Mouse (Mus musculus): ENCODE results near the gene Hao2. TPM values are rescaled to one million over a fixed set of nuclear protein-coding genes. Genes with fewer than 3 reads are reported as not detected.

The Hao2 gene
- polyA plus RNA-seq, 1 experiment from 2014 or later = not detected

DNA sequence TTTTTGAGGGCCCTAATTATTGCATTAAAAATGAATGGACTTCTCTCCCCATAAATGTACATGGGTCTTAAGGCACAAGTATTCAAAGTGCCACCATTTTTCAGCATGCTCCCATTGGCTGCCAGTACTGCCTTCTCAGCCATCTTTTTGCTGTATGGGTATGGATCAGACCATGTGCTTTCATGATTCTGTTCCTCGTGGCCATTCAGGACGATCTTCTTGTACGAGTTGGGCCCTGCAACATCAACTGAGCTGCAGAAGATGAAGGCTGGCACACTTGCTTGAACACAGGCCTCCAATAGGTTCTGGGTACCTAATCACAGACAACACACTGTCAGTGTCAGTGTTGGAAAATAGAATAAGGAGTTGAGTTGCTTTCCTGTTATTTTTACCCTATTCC, 40.0 kb downstream of the Hao2 start:
- WGBS = 91% methylated on average over 3 of the region's 3 CpGs
- ATAC-seq (ENCODE audit: insufficient read depth, low FRiP score, low TSS enrichment) (no peak), DNase-seq (ENCODE audit: low spot score) (no peak)
- no peaks in the 10 kb centered on the region for H3K4me1 ChIP-seq (ENCODE audit: control insufficient read depth, insufficient read depth, low read length)
- no peaks in the 10 kb centered on the region for H3K9me3 ChIP-seq (ENCODE audit: control insufficient read depth, low read length)
- no peak overlapping the region for H3K9ac ChIP-seq (ENCODE audit: low read length)
- no peaks in the 10 kb centered on the region for H3K36me3 ChIP-seq (ENCODE audit: control insufficient read depth, insufficient read depth, low read length)
- no peak overlapping the region for H3K4me3 ChIP-seq (ENCODE audit: low read depth, low read length)
- H3K27me3 ChIP-seq (ENCODE audit: control insufficient read depth, insufficient read depth, low read length) = no peaks in the 10 kb centered on the region
- no peak overlapping the region for H3K4me2 ChIP-seq (ENCODE audit: low read depth)
- no peak overlapping the region for H3K27ac ChIP-seq (ENCODE audit: low read depth, low read length)

DNA sequence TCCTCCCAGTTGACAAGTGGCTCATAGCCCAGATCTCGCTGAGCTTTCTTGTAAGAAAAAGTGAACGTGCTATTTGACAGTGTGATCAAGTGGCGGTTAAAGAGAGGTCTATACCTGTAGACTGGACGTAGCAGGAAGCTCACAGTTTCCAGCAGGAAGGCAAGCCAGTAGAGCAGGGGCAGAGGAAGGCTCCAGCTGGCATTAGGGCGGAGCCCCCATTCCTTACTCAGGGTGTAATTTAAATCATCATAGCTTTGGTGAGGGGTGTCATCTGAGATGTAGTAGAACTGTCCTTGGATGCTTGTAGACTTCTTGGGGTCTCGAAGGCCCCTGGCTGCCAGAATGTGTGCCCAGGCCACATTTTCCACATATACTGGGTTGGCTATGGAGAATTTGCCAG, 40.4 kb downstream of the Hao2 start:
- DNase-seq (ENCODE audit: low spot score) (no peak), ATAC-seq (ENCODE audit: insufficient read depth, low FRiP score, low TSS enrichment) (no peak)
- no peak overlapping the region for H3K9ac ChIP-seq (ENCODE audit: low read length)
- WGBS = 89% methylated on average over 6 of the region's 6 CpGs
- H3K4me3 ChIP-seq (ENCODE audit: low read depth, low read length) = no peak overlapping the region
- H3K27ac ChIP-seq (ENCODE audit: low read depth, low read length) = no peak overlapping the region
- H3K4me2 ChIP-seq (ENCODE audit: low read depth) = no peak overlapping the region
- no peaks in the 10 kb centered on the region for H3K27me3 ChIP-seq (ENCODE audit: control insufficient read depth, insufficient read depth, low read length)
- H3K36me3 ChIP-seq (ENCODE audit: control insufficient read depth, insufficient read depth, low read length) = no peaks in the 10 kb centered on the region
- H3K4me1 ChIP-seq (ENCODE audit: control insufficient read depth, insufficient read depth, low read length) = no peaks in the 10 kb centered on the region
- H3K9me3 ChIP-seq (ENCODE audit: control insufficient read depth, low read length) = no peaks in the 10 kb centered on the region

DNA sequence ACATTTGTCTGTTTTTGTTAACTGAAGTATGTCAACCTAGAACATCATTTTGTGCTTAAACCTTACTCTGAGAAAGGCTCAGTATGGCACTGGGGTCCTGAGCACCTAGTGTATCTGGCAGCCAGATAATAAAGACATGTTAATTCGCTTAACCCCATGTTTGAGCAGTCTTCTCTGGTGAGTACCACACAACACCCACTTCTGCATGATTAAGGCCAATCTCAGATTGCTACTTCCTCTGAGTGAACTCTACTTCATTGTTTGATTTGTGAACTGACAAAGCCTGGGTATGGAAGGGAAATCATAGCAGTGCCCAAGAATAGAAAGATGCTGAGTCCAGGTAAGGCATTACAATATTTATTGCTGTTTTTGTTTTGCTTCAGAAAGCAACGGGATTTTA, 41.2 kb downstream of the Hao2 start:
- Histone ChIP-seq H3K27ac (ENCODE audit: low read depth, low read length) (no peak overlapping the region), H3K4me1 (ENCODE audit: control insufficient read depth, insufficient read depth, low read length) (no peaks in the 10 kb centered on the region), H3K36me3 (ENCODE audit: control insufficient read depth, insufficient read depth, low read length) (no peaks in the 10 kb centered on the region), H3K4me3 (ENCODE audit: low read depth, low read length) (no peak overlapping the region), H3K9ac (ENCODE audit: low read length) (no peak overlapping the region), H3K27me3 (ENCODE audit: control insufficient read depth, insufficient read depth, low read length) (no peaks in the 10 kb centered on the region), H3K9me3 (ENCODE audit: control insufficient read depth, low read length) (no peaks in the 10 kb centered on the region), H3K4me2 (ENCODE audit: low read depth) (no peak overlapping the region)
- DNase-seq (ENCODE audit: low spot score) (no peak), ATAC-seq (ENCODE audit: insufficient read depth, low FRiP score, low TSS enrichment) (no peak)
- 84% methylated on average over 2 of the region's 2 CpGs for WGBS

DNA sequence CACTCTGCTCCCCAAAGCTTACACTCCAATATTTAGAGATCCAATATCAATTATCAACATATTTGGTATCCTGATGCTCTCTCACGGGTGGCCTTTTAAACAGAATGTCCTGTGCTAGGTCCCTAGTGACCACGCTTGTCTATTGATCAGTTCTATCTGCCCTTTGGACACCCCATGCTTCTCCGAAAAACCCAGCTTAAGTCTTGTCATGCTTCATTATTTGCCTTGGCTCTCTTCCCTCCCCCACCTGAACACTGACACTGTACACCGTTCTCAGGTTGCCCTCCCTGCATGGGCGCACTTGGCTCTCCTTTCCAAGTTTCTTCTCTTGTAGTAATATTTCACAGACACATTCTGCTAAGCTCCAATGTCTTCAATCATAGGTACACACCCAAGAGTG, 42.8 kb downstream of the Hao2 start:
- DNase-seq (ENCODE audit: low spot score) (no peak), ATAC-seq (ENCODE audit: insufficient read depth, low FRiP score, low TSS enrichment) (no peak)
- Histone ChIP-seq H3K27ac (ENCODE audit: low read depth, low read length) (no peak overlapping the region), H3K4me2 (ENCODE audit: low read depth) (no peak overlapping the region), H3K4me1 (ENCODE audit: control insufficient read depth, insufficient read depth, low read length) (no peaks in the 10 kb centered on the region), H3K9ac (ENCODE audit: low read length) (no peak overlapping the region), H3K9me3 (ENCODE audit: control insufficient read depth, low read length) (no peaks in the 10 kb centered on the region), H3K36me3 (ENCODE audit: control insufficient read depth, insufficient read depth, low read length) (no peaks in the 10 kb centered on the region), H3K27me3 (ENCODE audit: control insufficient read depth, insufficient read depth, low read length) (no peaks in the 10 kb centered on the region), H3K4me3 (ENCODE audit: low read depth, low read length) (no peak overlapping the region)
- 88% methylated on average over 5 of the region's 5 CpGs for WGBS

GRCm38 (mm10) chr3:98848898-98849297, 44.1 kb downstream of the Hao2 start:
- DNase-seq (ENCODE audit: low spot score) = no peak
- ATAC-seq (ENCODE audit: insufficient read depth, low FRiP score, low TSS enrichment) = no peak
- Histone ChIP-seq H3K36me3 (ENCODE audit: control insufficient read depth, insufficient read depth, low read length) (no peaks in the 10 kb centered on the region), H3K4me1 (ENCODE audit: control insufficient read depth, insufficient read depth, low read length) (no peaks in the 10 kb centered on the region), H3K4me2 (ENCODE audit: low read depth) (no peak overlapping the region), H3K27me3 (ENCODE audit: control insufficient read depth, insufficient read depth, low read length) (no peaks in the 10 kb centered on the region), H3K27ac (ENCODE audit: low read depth, low read length) (no peak overlapping the region), H3K9ac (ENCODE audit: low read length) (no peak overlapping the region), H3K4me3 (ENCODE audit: low read depth, low read length) (no peak overlapping the region), H3K9me3 (ENCODE audit: control insufficient read depth, low read length) (no peaks in the 10 kb centered on the region)
- 93% methylated on average over 1 of the region's 1 CpGs for WGBS

Other genes starting within 250 kb of the Hao2 start
- gene Hsd3b2, start 168.7 kb downstream of the Hao2 start, polyA plus RNA-seq (2014; fragmentation: Nextera tagmentation; extraction: Ambion mirVana) = not detected in 2 replicates
- not detected in 2 replicates for gene Hsd3b3, start 130.1 kb downstream of the Hao2 start, polyA plus RNA-seq (2014; fragmentation: Nextera tagmentation; extraction: Ambion mirVana)
- 15.4 and 15.8 TPM in 2 replicates for gene Hsd3b6, start 78.8 kb downstream of the Hao2 start, polyA plus RNA-seq (2014; fragmentation: Nextera tagmentation; extraction: Ambion mirVana)
- 0.19 and 0.45 TPM in 2 replicates for gene Hsd3b1, start 33.4 kb downstream of the Hao2 start, polyA plus RNA-seq (2014; fragmentation: Nextera tagmentation; extraction: Ambion mirVana)
- gene Wars2, start 247.8 kb upstream of the Hao2 start, polyA plus RNA-seq (2014; fragmentation: Nextera tagmentation; extraction: Ambion mirVana) = 4.9 and 5.3 TPM in 2 replicates